Mouse (Mus musculus) olfactory bulb, adult 2 months (tissue): Measurements from ENCODE around the gene Mast4.

Experiments
- CTCF ChIP-seq: fragments of 200-500 bp; IDR thresholded peaks from 2 replicates; pipeline ENCODE4 v1.5.1; 2012; ENCODE audit warnings: low read depth, mild to moderate bottlenecking, low read length, moderate library complexity; ENCODE audit not compliant: insufficient read depth
- POLR2A ChIP-seq: fragments of 200-500 bp; IDR thresholded peaks from 2 replicates; pipeline ENCODE4 v1.6.1; 2012; ENCODE audit warnings: mild to moderate bottlenecking, low read depth, low read length, moderate library complexity; ENCODE audit not compliant: insufficient read depth

DNA sequence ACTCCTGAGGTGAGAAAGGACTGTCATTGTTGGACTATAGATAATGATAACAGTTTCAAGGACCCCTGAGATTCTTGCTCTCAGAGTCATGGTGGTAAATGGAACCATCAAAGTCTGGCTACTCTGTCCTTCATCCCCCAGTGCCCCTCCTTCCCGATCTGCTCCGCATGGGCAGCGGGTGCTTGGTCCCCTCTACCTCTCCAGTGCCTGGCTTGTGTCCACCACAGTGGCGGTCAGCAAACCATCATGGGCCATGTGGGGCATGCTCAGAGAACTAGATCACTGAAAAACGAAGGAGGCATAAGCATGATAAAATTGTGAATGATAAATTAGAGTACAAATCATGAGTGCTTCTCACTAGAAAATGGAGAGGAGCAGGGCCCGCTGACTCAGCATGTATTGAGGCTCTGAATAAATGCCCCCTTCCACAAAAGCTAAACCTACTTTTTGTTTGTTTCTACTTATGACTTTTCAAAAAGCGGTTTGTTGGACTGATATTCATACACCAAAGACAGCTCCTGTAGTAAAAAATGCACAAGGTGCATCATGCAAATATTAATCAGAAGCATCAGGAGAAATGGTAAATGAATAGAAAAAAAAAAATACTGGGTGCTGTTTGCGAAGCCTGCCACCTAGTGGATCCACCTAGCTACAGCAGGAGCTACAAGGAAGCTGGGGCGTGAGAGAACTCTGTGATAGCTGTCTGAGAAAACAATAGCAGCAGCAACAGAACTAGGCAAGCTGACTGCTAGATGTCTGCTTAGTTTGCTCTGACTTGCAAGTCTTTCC, 589.6 kb downstream of the Mast4 start:
- TF ChIP-seq CTCF (no peak), POLR2A (no peak)
